Mouse (Mus musculus) megakaryocyte, embryonic 14.5 days (primary cell): Measurements from ENCODE around the gene Samd4b.

Experiments
- FLI1 ChIP-seq: IDR thresholded peaks from 2 replicates; pipeline ENCODE4 v1.6.1; 2012; ENCODE audit warnings: low read length, inconsistent platforms, mixed read lengths
- GATA1 ChIP-seq: IDR thresholded peaks from 3 replicates; pipeline ENCODE4 v1.6.1; 2012; ENCODE audit warnings: mixed read lengths, low read length, inconsistent platforms, borderline replicate concordance

- no peak for TF ChIP-seq GATA1
- no peak for TF ChIP-seq FLI1
Observed at GRCm38 (mm10) chr7:28601029-28601428, 3.1 kb upstream of the Samd4b start.
